Mouse (Mus musculus): ENCODE results near the gene Grpel1.
A peak's percentile ranks its signal among the peaks of the same experiment; 100 is the strongest.

Grpel1 gene

GRCm38 (mm10) chr5:36461231-36461630 is 3.6 kb upstream of the Grpel1 start:
- DNase-seq (ENCODE audit: low spot score), result peak; percentile 75

- peak; percentile 76 for DNase-seq (ENCODE audit: low spot score)
These were observed 2.0 kb upstream of the Grpel1 start for GRCm38 (mm10) chr5:36462810-36463209.

- peak; percentile 27 for DNase-seq (ENCODE audit: low spot score)
These were observed 1.4 kb upstream of the Grpel1 start for GRCm38 (mm10) chr5:36463391-36463790.

GRCm38 (mm10) chr5:36465889-36466288 is 1.1 kb downstream of the Grpel1 start:
- no peak for DNase-seq (ENCODE audit: low spot score)

GRCm38 (mm10) chr5:36471206-36471605 is 6.4 kb downstream of the Grpel1 start:
- no peak for DNase-seq (ENCODE audit: low spot score)

- DNase-seq (ENCODE audit: low spot score), result no peak
These were observed 8.3 kb downstream of the Grpel1 start for GRCm38 (mm10) chr5:36472876-36473655.

GRCm38 (mm10) chr5:36474283-36474682 is 9.5 kb downstream of the Grpel1 start:
- DNase-seq (ENCODE audit: low spot score), result peak; percentile 66

- no peak for DNase-seq (ENCODE audit: low spot score)
These were observed 12.7 kb downstream of the Grpel1 start for GRCm38 (mm10) chr5:36477486-36477885.

GRCm38 (mm10) chr5:36478540-36479420 is 14.0 kb downstream of the Grpel1 start:
- no peak for DNase-seq (ENCODE audit: low spot score)

- no peak for DNase-seq (ENCODE audit: low spot score)
These were observed 14.9 kb downstream of the Grpel1 start for GRCm38 (mm10) chr5:36479735-36480134.

GRCm38 (mm10) chr5:36480398-36480797 is 15.6 kb downstream of the Grpel1 start:
- no peak for DNase-seq (ENCODE audit: low spot score)

GRCm38 (mm10) chr5:36481114-36481513 is 16.3 kb downstream of the Grpel1 start:
- DNase-seq (ENCODE audit: low spot score), result no peak

- DNase-seq (ENCODE audit: low spot score), result peak; percentile 49
These were observed 18.7 kb downstream of the Grpel1 start for GRCm38 (mm10) chr5:36483203-36484101.

GRCm38 (mm10) chr5:36484171-36484990 is 19.6 kb downstream of the Grpel1 start, which contains the start of the genes Tada2b and Ccdc96:
TSS of gene Tada2b (minus strand) at chr5:36484285.
TSS of gene Ccdc96 (plus strand) at chr5:36484588.
- DNase-seq (ENCODE audit: low spot score), result peak; percentile 98

- DNase-seq (ENCODE audit: low spot score), result no peak
These were observed 20.5 kb downstream of the Grpel1 start for GRCm38 (mm10) chr5:36485306-36485705.

- DNase-seq (ENCODE audit: low spot score), result peak; percentile 54
These were observed 24.4 kb downstream of the Grpel1 start for GRCm38 (mm10) chr5:36489225-36489624.

GRCm38 (mm10) chr5:36493919-36494318 is 29.1 kb downstream of the Grpel1 start:
- no peak for DNase-seq (ENCODE audit: low spot score)

- no peak for DNase-seq (ENCODE audit: low spot score)
These were observed 29.9 kb downstream of the Grpel1 start for GRCm38 (mm10) chr5:36494709-36495108.

GRCm38 (mm10) chr5:36505235-36505634 is 40.4 kb downstream of the Grpel1 start:
- DNase-seq (ENCODE audit: low spot score), result no peak

- no peak for DNase-seq (ENCODE audit: low spot score)
These were observed 40.8 kb downstream of the Grpel1 start for GRCm38 (mm10) chr5:36505643-36506042.

GRCm38 (mm10) chr5:36508351-36508750 is 43.6 kb downstream of the Grpel1 start:
- no peak for DNase-seq (ENCODE audit: low spot score)
